Mouse (Mus musculus) neural tube, embryonic 11.5 days (tissue): ENCODE results near the gene Nkain2. TPM values are rescaled to one million over a fixed set of nuclear protein-coding genes. Genes with fewer than 3 reads are reported as not detected.

Experiments
- ATAC-seq: fragments of 200-750 bp; cut with Nextera tagmentation; 2 replicates; pipeline ENCODE4 v1.8.0; 2017; ENCODE audit warnings: moderate number of reproducible peaks, mild to moderate bottlenecking, moderate TSS enrichment, moderate library complexity; ENCODE audit not compliant: insufficient read depth, low FRiP score, low TSS enrichment
- DNase-seq: peaks from one replicate; pipeline ENCODE4 v3.0.0-alpha.2; 2015; ENCODE audit warnings: low spot score
- H3K27ac ChIP-seq: fragments of 300-500 bp; sonication (generic); 2 replicates; pipeline ENCODE4 v1.5.1; 2014; ENCODE audit warnings: low read depth, mild to moderate bottlenecking, low read length
- H3K27me3 ChIP-seq: fragments of 300-500 bp; sonication (generic); 2 replicates; pipeline ENCODE4 v1.6.1; 2014; ENCODE audit warnings: mild to moderate bottlenecking, low read length, mixed read lengths; ENCODE audit not compliant: control insufficient read depth, insufficient read depth
- H3K36me3 ChIP-seq: fragments of 300-500 bp; sonication (generic); 2 replicates; pipeline ENCODE4 v1.6.1; 2014; ENCODE audit warnings: mild to moderate bottlenecking, low read length, moderate library complexity, mixed read lengths; ENCODE audit not compliant: control insufficient read depth, insufficient read depth
- H3K4me1 ChIP-seq: fragments of 300-500 bp; sonication (generic); 2 replicates; pipeline ENCODE4 v1.6.1; 2014; ENCODE audit warnings: low read length, mixed read lengths; ENCODE audit not compliant: control insufficient read depth, insufficient read depth
- H3K4me2 ChIP-seq: fragments of 300-500 bp; sonication (generic); 2 replicates; pipeline ENCODE4 v1.6.1; 2014; ENCODE audit warnings: low read depth, mild to moderate bottlenecking, moderate library complexity
- H3K4me3 ChIP-seq: fragments of 300-500 bp; sonication (generic); 2 replicates; pipeline ENCODE4 v1.5.1; 2014; ENCODE audit warnings: low read depth, low read length
- H3K9ac ChIP-seq: fragments of 300-500 bp; sonication (generic); 2 replicates; pipeline ENCODE4 v1.6.1; 2014; ENCODE audit warnings: mild to moderate bottlenecking, low read length
- H3K9me3 ChIP-seq: fragments of 300-500 bp; sonication (generic); 2 replicates; pipeline ENCODE4 v1.6.1; 2016; ENCODE audit warnings: low read length; ENCODE audit not compliant: control insufficient read depth
- WGBS: fragments of 180-500 bp; shearing (Covaris S2); extraction: QIAGEN DNeasy Blood & Tissue Kit; methylation state at CpG from one replicate; pipeline ENCODE4 v1.1.7; 2014; 5-methylcytosine and 5-hydroxymethylcytosine counted together
- polyA plus RNA-seq: library from polyadenylated mRNA; unstranded; fragments of >200 nt; fragmentation: Nextera tagmentation; extraction: Ambion mirVana; gene quantifications from 2 replicates; pipeline ENCODE4 v1.2.1, GENCODE M21; 2014

The Nkain2 gene
- polyA plus RNA-seq, 1 experiment from 2014 or later: 3.3 TPM

DNA sequence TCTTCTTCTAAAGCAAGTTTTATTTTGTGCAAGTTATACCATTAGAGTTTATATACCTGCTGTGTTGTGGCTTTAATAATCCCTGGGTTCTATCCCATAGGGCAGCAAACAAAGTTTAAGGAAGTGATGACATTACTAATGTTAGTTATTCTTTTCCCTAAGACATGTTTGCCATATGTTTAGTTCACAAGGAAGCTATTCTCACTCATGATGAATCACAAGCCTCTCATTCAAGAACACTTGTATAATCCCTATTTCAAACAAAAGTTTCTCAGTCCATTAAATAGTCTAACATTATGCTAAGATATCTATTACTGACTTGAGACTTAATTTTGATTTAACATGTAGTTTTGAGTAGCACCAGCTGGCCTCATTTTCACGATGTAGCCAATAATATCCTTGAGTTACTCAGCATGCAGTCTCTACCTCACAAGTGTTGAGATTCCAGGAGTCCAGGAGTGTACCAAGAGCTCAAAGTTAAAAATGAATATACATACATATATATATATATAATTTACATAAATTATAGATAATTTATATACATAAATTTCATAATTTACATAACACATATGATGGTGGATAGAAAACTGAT, 395.6 kb downstream of the Nkain2 start:
- peak; percentile 9 for DNase-seq
- Histone ChIP-seq H3K4me2 (no peak overlapping the region), H3K4me1 (no peaks in the 10 kb centered on the region), H3K36me3 (no peaks in the 10 kb centered on the region), H3K4me3 (no peak overlapping the region), H3K27me3 (no peaks in the 10 kb centered on the region), H3K9ac (no peak overlapping the region), H3K27ac (no peak overlapping the region), H3K9me3 (no peaks in the 10 kb centered on the region)
- ATAC-seq: peak; percentile 45; the same call in 1 of the 2 replicates
- 83% methylated on average over 1 of the region's 1 CpGs for WGBS

GRCm38 (mm10) chr10:32493600-32493999, 396.7 kb downstream of the Nkain2 start:
- no peaks in the 10 kb centered on the region for H3K4me1 ChIP-seq
- ATAC-seq (no peak), DNase-seq (no peak)
- no peak overlapping the region for H3K4me3 ChIP-seq
- H3K9me3 ChIP-seq: no peaks in the 10 kb centered on the region
- no peak overlapping the region for H3K27ac ChIP-seq
- no peaks in the 10 kb centered on the region for H3K27me3 ChIP-seq
- H3K4me2 ChIP-seq: no peak overlapping the region
- H3K36me3 ChIP-seq: no peaks in the 10 kb centered on the region
- WGBS: 84% methylated on average over 1 of the region's 1 CpGs
- no peak overlapping the region for H3K9ac ChIP-seq

DNA sequence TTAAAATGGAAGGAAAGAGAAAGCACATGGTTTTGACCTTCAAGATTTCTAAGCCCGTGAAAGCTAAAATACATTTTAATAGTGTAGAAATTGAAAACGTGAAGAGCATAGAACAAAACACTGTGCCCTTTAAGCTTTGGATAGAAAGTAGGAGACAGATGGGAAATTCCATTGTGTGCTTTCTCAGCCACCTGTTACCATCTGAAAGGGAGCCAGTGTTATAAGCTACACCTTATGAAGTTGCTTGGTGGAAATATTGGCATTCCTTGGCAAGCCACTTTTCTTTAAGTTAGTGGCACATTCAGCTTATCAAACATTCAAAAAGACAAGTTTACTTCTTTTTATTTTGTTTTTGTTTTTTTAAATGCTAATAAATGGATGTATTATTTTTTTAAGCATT, 427.5 kb downstream of the Nkain2 start:
- no peak for DNase-seq
- no peak for ATAC-seq
- WGBS: 71% methylated on average over 2 of the region's 2 CpGs
- Histone ChIP-seq H3K9me3 (no peaks in the 10 kb centered on the region), H3K27ac (no peak overlapping the region), H3K36me3 (no peaks in the 10 kb centered on the region), H3K27me3 (no peaks in the 10 kb centered on the region), H3K4me1 (no peaks in the 10 kb centered on the region), H3K9ac (no peak overlapping the region), H3K4me3 (no peak overlapping the region), H3K4me2 (no peak overlapping the region)

GRCm38 (mm10) chr10:32439932-32440519, 450.2 kb downstream of the Nkain2 start:
- Histone ChIP-seq H3K4me2 (no peak overlapping the region), H3K4me3 (no peak overlapping the region), H3K27me3 (no peaks in the 10 kb centered on the region), H3K36me3 (no peaks in the 10 kb centered on the region), H3K4me1 (no peaks in the 10 kb centered on the region), H3K27ac (no peak overlapping the region), H3K9ac (no peak overlapping the region), H3K9me3 (no peaks in the 10 kb centered on the region)
- WGBS: 58% methylated on average over 3 of the region's 3 CpGs
- DNase-seq (no peak), ATAC-seq (no peak)

DNA sequence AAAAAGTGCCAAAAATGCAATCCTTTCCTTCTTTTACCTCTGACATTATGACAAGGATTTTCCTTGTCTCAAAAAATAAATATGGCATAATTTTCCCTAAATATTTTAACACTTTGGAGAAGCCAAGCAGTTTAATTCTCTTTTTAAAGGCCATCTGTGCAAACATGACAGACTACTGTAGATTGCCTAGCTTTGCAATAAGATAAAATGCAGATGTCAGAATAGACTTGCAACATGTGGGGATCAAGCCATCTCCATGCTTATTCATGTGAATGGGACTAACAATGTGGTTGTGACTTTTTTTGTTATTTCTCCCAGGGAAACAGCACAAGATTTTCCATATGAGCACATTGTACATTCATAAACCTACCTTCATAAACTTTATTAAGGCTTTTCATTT, 476.0 kb downstream of the Nkain2 start:
- no peak for DNase-seq
- Histone ChIP-seq H3K9me3 (no peaks in the 10 kb centered on the region), H3K36me3 (no peaks in the 10 kb centered on the region), H3K4me2 (no peak overlapping the region), H3K4me3 (no peak overlapping the region), H3K27ac (no peak overlapping the region), H3K9ac (no peak overlapping the region), H3K4me1 (no peaks in the 10 kb centered on the region), H3K27me3 (no peaks in the 10 kb centered on the region)
- ATAC-seq: no peak

GRCm38 (mm10) chr10:32411331-32411730, 478.9 kb downstream of the Nkain2 start:
- ATAC-seq (no peak), DNase-seq (no peak)
- H3K4me3 ChIP-seq: no peak overlapping the region
- no peaks in the 10 kb centered on the region for H3K4me1 ChIP-seq
- no peak overlapping the region for H3K27ac ChIP-seq
- H3K27me3 ChIP-seq: no peaks in the 10 kb centered on the region
- WGBS: 93% methylated on average over 2 of the region's 2 CpGs
- no peaks in the 10 kb centered on the region for H3K36me3 ChIP-seq
- no peaks in the 10 kb centered on the region for H3K9me3 ChIP-seq
- no peak overlapping the region for H3K9ac ChIP-seq
- no peak overlapping the region for H3K4me2 ChIP-seq

DNA sequence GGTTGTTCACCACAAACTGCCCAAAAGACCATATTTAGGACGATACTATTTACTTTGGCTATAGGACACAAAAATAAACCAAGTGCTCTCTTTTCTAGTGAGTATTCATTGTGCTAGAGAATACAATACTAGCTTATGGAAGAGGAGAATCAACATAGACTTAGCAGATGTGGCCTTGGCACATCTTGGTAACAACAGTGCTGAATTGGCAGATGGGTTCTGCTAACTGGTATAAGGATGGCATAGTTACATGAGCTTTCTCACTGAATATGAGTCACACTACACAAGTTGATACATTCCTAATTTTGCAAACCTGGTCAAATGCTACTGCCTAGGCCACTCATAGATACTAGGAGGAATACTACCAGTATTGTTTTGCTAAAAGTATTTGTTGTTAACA, 489.3 kb downstream of the Nkain2 start:
- H3K4me1 ChIP-seq: no peaks in the 10 kb centered on the region
- no peak overlapping the region for H3K4me3 ChIP-seq
- H3K27me3 ChIP-seq: no peaks in the 10 kb centered on the region
- no peaks in the 10 kb centered on the region for H3K36me3 ChIP-seq
- no peaks in the 10 kb centered on the region for H3K9me3 ChIP-seq
- 89% methylated on average over 1 of the region's 1 CpGs for WGBS
- no peak overlapping the region for H3K27ac ChIP-seq
- H3K9ac ChIP-seq: no peak overlapping the region
- no peak for ATAC-seq
- no peak for DNase-seq
- H3K4me2 ChIP-seq: no peak overlapping the region

DNA sequence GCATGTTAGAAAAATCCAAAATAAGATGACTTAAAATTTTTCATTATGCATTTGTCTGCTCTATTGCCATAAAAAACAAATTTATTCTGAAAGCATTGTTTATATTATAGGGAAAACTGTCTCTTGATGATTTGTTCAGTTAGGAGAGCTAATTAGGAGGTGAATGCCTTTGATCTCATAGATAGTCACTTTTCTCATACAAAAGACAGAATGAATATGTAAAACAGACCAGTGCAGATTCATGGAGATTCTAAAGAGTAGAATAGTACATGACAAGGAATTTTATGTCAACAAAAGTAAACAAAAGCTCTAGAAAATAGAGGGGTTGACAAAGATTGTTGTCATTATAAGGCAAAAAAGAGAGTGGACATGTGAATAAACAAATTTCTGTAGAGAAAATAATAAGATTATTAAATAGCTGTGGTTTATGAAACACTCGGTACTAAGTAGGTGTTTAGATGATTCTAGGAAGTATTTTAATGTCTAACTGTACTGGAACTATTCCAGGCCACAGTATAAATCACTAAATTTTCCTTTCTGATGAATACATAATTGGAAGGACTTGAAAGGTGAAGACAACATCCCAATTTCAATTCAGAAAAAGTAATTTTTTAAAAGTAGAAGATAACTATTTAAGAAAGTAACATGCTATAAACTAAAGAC, 496.3 kb downstream of the Nkain2 start:
- H3K4me2 ChIP-seq: no peak overlapping the region
- no peaks in the 10 kb centered on the region for H3K36me3 ChIP-seq
- H3K27me3 ChIP-seq: no peaks in the 10 kb centered on the region
- no peaks in the 10 kb centered on the region for H3K9me3 ChIP-seq
- no peak overlapping the region for H3K4me3 ChIP-seq
- H3K9ac ChIP-seq: no peak overlapping the region
- H3K4me1 ChIP-seq: no peaks in the 10 kb centered on the region
- no peak for ATAC-seq
- no peak for DNase-seq
- no peak overlapping the region for H3K27ac ChIP-seq
- WGBS: 85% methylated on average over 1 of the region's 1 CpGs

- Histone ChIP-seq H3K4me3 (no peak overlapping the region), H3K4me1 (no peaks in the 10 kb centered on the region), H3K27me3 (no peaks in the 10 kb centered on the region), H3K36me3 (no peaks in the 10 kb centered on the region), H3K9ac (no peak overlapping the region), H3K9me3 (no peaks in the 10 kb centered on the region), H3K27ac (no peak overlapping the region), H3K4me2 (no peak overlapping the region)
- no peak for DNase-seq
- WGBS: 95% methylated on average over 1 of the region's 1 CpGs
- no peak for ATAC-seq
Measured at GRCm38 (mm10) chr10:32393326-32393725, 496.9 kb downstream of the Nkain2 start.
